Mouse (Mus musculus) liver, adult 2 months (tissue): Measurements from ENCODE around the gene Rnf186. TPM values are rescaled to one million over a fixed set of nuclear protein-coding genes. Genes with fewer than 3 reads are reported as not detected.
A peak's percentile ranks its signal among the peaks of the same experiment; 100 is the strongest.

ENCODE experiments used
- DNase-seq: peaks from one replicate; pipeline ENCODE4 v3.0.0-alpha.2; 2011; ENCODE audit warnings: low read depth, low spot score; ENCODE audit errors: extremely low read depth
- H3K27ac ChIP-seq: fragments of 200-500 bp; replicated peaks from 2 replicates; pipeline ENCODE4 v1.5.1; 2012; ENCODE audit warnings: low read depth, mild to moderate bottlenecking, control low read depth, inconsistent platforms, low read length; ENCODE audit not compliant: insufficient read depth
- H3K27me3 ChIP-seq: fragments of 200-500 bp; 2 replicates; pipeline ENCODE4 v1.6.1; 2012; ENCODE audit warnings: mild to moderate bottlenecking, moderate library complexity, low read length, inconsistent platforms; ENCODE audit not compliant: control insufficient read depth, insufficient read depth
- H3K36me3 ChIP-seq: fragments of 200-500 bp; 2 replicates; pipeline ENCODE4 v1.6.1; 2012; ENCODE audit warnings: low read length, inconsistent platforms; ENCODE audit not compliant: control insufficient read depth, insufficient read depth
- H3K4me1 ChIP-seq: fragments of 200-500 bp; 2 replicates; pipeline ENCODE4 v1.6.1; 2011; ENCODE audit warnings: low read length; ENCODE audit not compliant: control insufficient read depth, insufficient read depth
- H3K4me3 ChIP-seq: fragments of 200-500 bp; 2 replicates; pipeline ENCODE4 v1.5.1; 2011; ENCODE audit warnings: low read depth, mild to moderate bottlenecking, control low read depth, low read length, moderate library complexity; ENCODE audit not compliant: insufficient read depth
- H3K79me2 ChIP-seq: fragments of 200-500 bp; 2 replicates; pipeline ENCODE4 v1.6.1; 2012; ENCODE audit warnings: inconsistent platforms, mild to moderate bottlenecking, low read length, moderate library complexity; ENCODE audit not compliant: control insufficient read depth, insufficient read depth
- H3K9ac ChIP-seq: fragments of 200-500 bp; 2 replicates; pipeline ENCODE4 v1.6.1; 2012; ENCODE audit warnings: low read depth, mild to moderate bottlenecking, control low read depth, inconsistent platforms, low read length
- CTCF ChIP-seq: fragments of 200-500 bp; IDR thresholded peaks from 2 replicates; pipeline ENCODE4 v1.5.1; 2011; ENCODE audit warnings: low read depth, low read length, control low read depth
- POLR2A ChIP-seq: fragments of 200-500 bp; IDR thresholded peaks from 2 replicates; pipeline ENCODE4 v1.6.1; 2011; ENCODE audit warnings: low read length, control low read depth; ENCODE audit not compliant: insufficient read depth; ENCODE audit errors: extremely low read depth
- WGBS: fragments of 180-500 bp; shearing (Covaris S2); methylation state at CpG from one replicate; pipeline ENCODE4 v1.1.7; 2018; 5-methylcytosine and 5-hydroxymethylcytosine counted together
- polyA plus RNA-seq: library from polyadenylated mRNA; depleted of rRNA; stranded (reverse); fragments of >200 nt; gene quantifications from 2 replicates; pipeline ENCODE4 v1.2.3, GENCODE M21; 2012
- total RNA-seq: library from RNA; depleted of rRNA; stranded (reverse); fragments of >200 nt; gene quantifications from 2 replicates; pipeline ENCODE4 v1.2.3, GENCODE M21; 2014

Rnf186 gene
- total and polyA plus RNA-seq, 2 experiments, result 5.5 to 25.8 TPM

DNA sequence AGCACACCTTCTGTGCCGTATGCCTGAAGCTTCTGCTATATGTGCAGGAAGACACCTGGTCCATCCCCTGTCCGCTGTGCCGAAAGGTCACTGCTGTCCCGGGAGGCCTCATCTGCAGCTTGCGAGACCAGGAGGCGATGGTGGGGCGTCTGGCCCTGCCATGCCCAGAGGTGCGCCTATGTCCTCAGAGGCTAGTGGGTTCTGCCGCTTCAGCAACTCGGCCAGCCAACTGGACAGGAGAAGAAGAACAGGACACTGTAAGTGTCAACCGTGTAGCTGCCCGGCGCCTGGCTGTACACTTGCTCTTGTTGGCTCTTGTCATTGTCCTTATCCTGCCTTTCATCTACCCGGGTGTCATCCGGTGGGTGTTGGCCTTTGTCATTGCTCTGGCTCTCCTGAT, 573 bp downstream of the Rnf186 start:
- H3K79me2 ChIP-seq, result no peaks in the 10 kb centered on the region
- peak overlapping the region; percentile 62 for H3K27ac ChIP-seq
- 23% methylated on average over 15 of the region's 15 CpGs for WGBS
- H3K9ac ChIP-seq, result peak overlapping the region; percentile 66
- H3K4me3 ChIP-seq, result peak overlapping the region; percentile 64
- H3K36me3 ChIP-seq, result no peaks in the 10 kb centered on the region
- H3K27me3 ChIP-seq, result no peaks in the 10 kb centered on the region
- peak; percentile 75 for DNase-seq
- TF ChIP-seq POLR2A, result no peak
- TF ChIP-seq CTCF, result no peak
- H3K4me1 ChIP-seq, result peaks cover 30% of the 10 kb centered on the region

DNA sequence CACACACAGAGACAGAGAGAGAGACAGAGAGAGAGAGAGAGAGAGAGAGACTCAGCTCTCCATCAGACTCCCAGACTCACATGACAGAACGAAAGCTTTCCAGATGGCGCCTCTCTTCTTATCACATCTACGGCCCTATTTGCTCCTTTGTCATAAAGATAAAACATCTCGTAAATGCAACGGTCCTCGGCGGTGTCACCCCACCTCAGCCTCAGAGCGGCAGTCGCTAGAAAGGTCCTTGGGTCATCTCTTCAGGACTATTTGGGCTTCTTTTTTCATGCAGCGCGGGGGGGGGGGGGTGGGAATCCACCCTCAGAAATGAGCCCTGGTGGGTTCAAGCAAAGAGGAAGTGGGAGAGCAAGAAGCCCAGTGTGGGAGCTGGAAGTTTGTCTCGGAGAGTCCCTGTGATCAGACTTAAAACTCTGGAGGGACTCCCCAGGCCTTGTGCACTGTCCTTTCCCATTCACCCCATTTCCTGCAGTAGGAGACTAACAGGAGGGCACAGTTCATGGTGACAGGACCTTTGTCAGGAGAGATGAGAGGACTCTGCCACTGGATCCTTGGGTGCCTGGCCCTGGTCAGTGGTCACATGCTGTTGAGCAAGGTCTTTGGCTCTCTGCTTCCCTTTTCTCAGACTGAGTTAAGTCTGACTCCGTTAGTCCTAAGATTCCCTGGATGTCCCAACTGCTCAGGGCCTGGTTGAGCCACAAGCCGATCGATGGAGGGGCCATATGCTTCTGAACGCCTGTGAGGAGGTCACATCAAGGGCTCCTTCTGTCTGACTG, 2.1 kb downstream of the Rnf186 start:
- H3K4me1 ChIP-seq, result peaks cover 30% of the 10 kb centered on the region
- H3K4me3 ChIP-seq, result peak overlapping the region; percentile 31
- 25% methylated on average over 16 of the region's 16 CpGs for WGBS
- no peaks in the 10 kb centered on the region for H3K27me3 ChIP-seq
- peak; percentile 97 for DNase-seq
- H3K79me2 ChIP-seq, result no peaks in the 10 kb centered on the region
- H3K9ac ChIP-seq, result peak overlapping the region; percentile 64; the same call in 1 of the 2 replicates
- TF ChIP-seq CTCF (no peak), POLR2A (no peak)
- H3K36me3 ChIP-seq, result no peaks in the 10 kb centered on the region
- H3K27ac ChIP-seq, result peak overlapping the region; percentile 81

DNA sequence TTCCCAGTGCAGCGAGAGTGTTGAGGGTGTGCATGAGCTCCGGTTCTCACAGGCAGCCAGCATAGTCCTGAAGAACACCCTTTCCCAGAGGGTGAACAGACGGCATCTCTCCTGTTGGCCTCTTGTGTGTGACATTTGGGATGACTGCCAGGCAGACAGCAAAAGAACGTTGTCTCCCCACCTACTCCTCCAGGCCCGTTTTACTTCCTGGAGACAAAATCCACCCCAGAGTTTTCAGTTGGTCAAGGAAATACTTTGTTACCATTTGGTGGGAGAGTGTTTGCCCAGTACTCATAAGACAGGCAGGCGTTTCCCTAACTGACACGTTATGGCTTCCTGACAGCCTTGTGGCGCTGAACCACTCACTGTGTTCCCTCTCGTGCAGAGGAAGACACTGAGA, 2.8 kb downstream of the Rnf186 start:
- no peak overlapping the region for H3K4me3 ChIP-seq
- 0 out of 2 replicates have a peak overlapping the region, but pooled peaks have one; percentile 3 for H3K9ac ChIP-seq
- no peaks in the 10 kb centered on the region for H3K27me3 ChIP-seq
- WGBS, result 49% methylated on average over 9 of the region's 9 CpGs
- peak overlapping the region; percentile 81 for H3K27ac ChIP-seq
- no peak for TF ChIP-seq POLR2A
- no peak for TF ChIP-seq CTCF
- H3K36me3 ChIP-seq, result no peaks in the 10 kb centered on the region
- no peaks in the 10 kb centered on the region for H3K79me2 ChIP-seq
- no peak for DNase-seq
- H3K4me1 ChIP-seq, result peaks cover 30% of the 10 kb centered on the region

DNA sequence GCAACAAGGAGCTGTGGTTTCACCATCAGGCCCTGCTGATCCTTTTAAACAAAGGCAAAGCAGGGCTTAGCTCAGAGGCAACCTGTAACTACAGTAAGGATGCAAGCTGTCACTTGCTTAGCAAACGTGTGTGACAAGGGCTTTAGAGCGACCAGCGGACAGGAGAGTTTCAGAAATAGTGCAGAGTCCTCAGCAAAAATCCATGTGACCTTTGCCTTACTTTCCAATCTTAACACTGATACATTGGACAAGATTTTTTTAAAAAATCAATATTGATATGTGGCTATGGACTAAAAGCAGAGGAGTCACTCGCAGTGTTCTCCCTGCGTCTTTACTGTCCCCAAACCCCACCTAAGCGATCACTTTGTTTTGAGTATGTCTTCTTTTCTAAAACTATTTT, 4.5 kb downstream of the Rnf186 start:
- Histone ChIP-seq H3K4me3 (no peak overlapping the region), H3K36me3 (no peaks in the 10 kb centered on the region), H3K27me3 (no peaks in the 10 kb centered on the region), H3K4me1 (peaks cover 38% of the 10 kb centered on the region), H3K79me2 (no peaks in the 10 kb centered on the region), H3K9ac (peak overlapping the region; percentile 9), H3K27ac (peak overlapping the region; percentile 74)
- TF ChIP-seq POLR2A (no peak), CTCF (no peak)
- 27% methylated on average over 6 of the region's 6 CpGs for WGBS
- DNase-seq, result peak; percentile 97

DNA sequence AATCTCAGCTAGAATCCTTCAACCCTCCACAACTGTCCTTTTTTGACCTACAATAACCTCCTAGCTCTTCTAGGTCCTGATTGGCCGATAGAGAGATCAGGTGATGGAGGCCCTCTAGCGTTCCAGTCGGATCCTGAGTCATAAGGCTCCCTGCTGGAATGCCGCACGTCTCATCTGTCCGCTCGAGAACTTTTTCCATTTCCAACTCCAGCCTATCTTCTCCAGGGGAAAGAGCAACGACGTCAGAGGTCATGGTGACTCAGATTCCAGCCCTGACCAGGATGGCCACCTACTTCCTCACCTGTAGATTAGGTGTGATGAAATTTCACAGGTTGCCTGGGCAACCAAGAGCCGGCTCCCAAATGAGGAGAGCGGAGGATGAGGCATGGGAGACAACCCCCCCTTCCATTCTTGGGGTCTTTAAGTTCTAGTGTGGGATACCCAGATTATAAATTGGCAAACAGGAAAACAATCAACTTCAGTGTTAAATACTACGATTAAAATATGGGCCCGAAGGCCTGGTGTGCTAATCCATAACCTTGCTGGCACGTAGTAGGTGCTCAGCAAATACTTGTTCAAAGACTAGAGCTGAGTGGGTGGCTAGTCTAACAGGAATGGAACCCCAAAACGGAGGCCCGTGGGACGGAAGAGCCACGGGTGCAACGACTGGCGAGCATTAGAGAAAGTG, 5.4 kb downstream of the Rnf186 start:
- H3K27ac ChIP-seq, result peak overlapping the region; percentile 98
- WGBS, result 1% methylated on average over 20 of the region's 20 CpGs

More for the DNA sequence above, 5.4 kb downstream of the Rnf186 start:
- TF ChIP-seq CTCF (peak; percentile 10; the same call in 1 of the 2 replicates), POLR2A (peak; percentile 60; the same call in 1 of the 2 replicates)
- Histone ChIP-seq H3K36me3 (no peaks in the 10 kb centered on the region), H3K27me3 (no peaks in the 10 kb centered on the region), H3K4me3 (peak overlapping the region; percentile 83), H3K4me1 (peaks cover 34% of the 10 kb centered on the region), H3K9ac (peak overlapping the region; percentile 94), H3K79me2 (no peaks in the 10 kb centered on the region; the same call in 1 of the 2 replicates)
- peak; percentile 98 for DNase-seq
